Mouse (Mus musculus): ENCODE results near the gene Sod2.
"Not testable (repeated sequence)": the region's sequence is repeated elsewhere in the genome, so short reads cannot be mapped to it uniquely, and the experiment has no call there.

Gene Sod2

GRCm38 (mm10) chr17:13013316-13013715 is 6.7 kb downstream of the Sod2 start:
- no peak for DNase-seq (ENCODE audit: low spot score)

- DNase-seq (ENCODE audit: low spot score) = not testable (repeated sequence)
Measured at GRCm38 (mm10) chr17:13036627-13037192, 30.1 kb downstream of the Sod2 start.

GRCm38 (mm10) chr17:13043846-13044673 is 37.4 kb downstream of the Sod2 start:
- peak; percentile 74 for DNase-seq (ENCODE audit: low spot score)

- not testable (repeated sequence) for DNase-seq (ENCODE audit: low spot score)
Measured at GRCm38 (mm10) chr17:13052124-13052813, 45.6 kb downstream of the Sod2 start, which contains the start of gene Gpr31b. Gene Gpr31b (minus strand): TSS chr17:13052296.

DNA sequence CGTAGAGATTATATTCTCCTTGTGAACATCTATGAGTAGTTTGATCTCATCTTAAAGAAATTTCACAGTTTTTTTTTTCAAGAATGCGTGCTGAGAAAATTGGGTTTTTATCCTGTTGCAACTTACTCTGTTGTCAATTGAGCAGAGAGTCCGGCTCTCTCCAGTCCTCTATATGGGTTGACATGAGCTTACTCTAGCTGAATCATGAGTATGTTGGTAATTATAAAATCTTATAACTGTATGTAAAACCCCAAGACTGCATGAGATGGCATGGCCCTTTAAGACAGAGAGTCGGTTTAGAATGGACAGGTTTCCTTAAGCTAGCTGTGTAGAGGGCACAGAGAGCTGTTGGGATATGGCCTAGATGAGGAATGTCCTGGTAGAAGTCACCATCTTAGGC is 54.2 kb downstream of the Sod2 start, which contains the start of gene Tcp10b:
Gene Tcp10b (plus strand): TSS at position 301 of the 400 bp plus-strand sequence.
- not testable (repeated sequence) for DNase-seq (ENCODE audit: low spot score)

GRCm38 (mm10) chr17:13062882-13063281 is 56.2 kb downstream of the Sod2 start:
- not testable (repeated sequence) for DNase-seq (ENCODE audit: low spot score)

DNA sequence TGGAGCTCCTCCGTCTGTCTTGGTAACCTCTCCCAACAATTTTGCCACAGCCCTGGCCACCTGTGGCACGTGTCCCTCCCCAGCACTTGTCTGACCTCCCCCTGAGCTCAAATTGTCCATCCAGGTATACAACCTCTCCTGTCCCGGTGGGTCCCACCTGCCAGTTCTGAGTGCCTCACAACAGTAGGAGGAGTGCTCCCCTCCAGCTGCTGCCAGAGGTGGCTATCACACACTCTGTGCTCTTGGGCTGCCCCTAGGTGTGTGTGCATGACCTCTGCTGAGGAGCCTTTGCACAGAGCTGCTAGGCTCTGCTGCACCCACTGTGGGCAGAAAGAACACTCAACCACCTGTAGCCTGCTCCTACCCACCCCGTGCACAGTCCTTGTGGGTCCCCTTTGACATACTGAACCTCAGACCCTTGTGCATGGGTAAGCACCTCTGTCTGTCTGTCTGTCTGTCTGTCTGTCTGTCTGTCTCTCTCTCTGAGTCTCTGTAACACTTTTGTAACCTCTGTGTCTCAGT is 61.3 kb downstream of the Sod2 start:
- not testable (repeated sequence) for DNase-seq (ENCODE audit: low spot score)

DNA sequence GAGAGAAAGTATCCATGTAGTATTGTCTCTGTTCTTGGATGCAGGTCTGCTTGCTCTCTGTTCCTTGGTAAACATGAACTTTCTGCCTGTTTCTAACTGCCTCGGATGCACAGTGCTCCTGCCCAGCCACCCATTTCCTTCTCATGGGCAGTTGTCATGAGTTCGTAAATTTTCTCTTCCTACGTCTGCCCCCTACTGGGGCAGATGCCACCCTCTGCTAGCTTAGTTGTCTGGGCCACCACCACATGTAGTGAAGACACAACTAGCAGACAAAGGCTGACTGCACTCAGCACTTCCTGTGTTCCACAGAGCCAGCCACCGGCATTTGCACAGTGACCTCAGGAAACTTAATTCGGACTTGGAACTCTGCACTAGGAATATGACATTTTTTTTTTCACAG is 62.6 kb downstream of the Sod2 start:
- not testable (repeated sequence) for DNase-seq (ENCODE audit: low spot score)
